Mouse (Mus musculus): ENCODE results near the gene Fam185a.

The Fam185a gene

GRCm38 (mm10) chr5:21529110-21529720 lies 104.5 kb downstream of the Fam185a start:
- no peak for ATAC-seq (ENCODE audit: insufficient number of reproducible peaks, low FRiP score, low TSS enrichment)

Measured in cerebellum, adult (tissue).